Mouse (Mus musculus): ENCODE measurements around the gene Nmnat3.

DNA sequence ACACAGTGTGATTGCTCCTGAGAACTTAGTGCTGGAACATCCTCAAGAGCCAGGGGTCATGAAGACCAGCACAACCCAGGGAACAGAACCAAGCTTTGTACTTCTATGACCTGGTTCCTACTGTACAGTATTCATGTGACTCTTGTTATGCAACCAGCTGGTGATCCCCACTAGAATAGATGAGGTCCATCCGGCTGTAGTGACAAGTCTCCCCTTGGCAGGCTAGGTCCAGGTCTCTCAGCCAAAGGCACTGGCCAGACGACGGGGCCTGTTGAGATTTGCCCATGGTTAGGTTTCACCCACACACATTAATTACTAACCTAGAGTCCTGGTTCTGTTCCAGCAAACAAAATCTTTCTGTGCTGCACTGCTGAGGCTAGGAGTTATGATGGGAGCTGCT lies 131.1 kb downstream of the Nmnat3 start:
- TF ChIP-seq CTCF (IDR thresholded peaks at IDR 0.05; ENCODE audit: extremely low read depth, insufficient read depth, insufficient read length, insufficient replicate concordance) (no peak), POLR2A (IDR thresholded peaks at IDR 0.05; ENCODE audit: low read depth, low read length) (no peak)

All from spleen, adult 2 months (tissue).